Mouse (Mus musculus) MEL (cell line): ENCODE results near the gene Slc15a1. TPM values are rescaled to one million over a fixed set of nuclear protein-coding genes. Genes with fewer than 3 reads are reported as not detected.
A peak's percentile ranks its signal among the peaks of the same experiment; 100 is the strongest.

ENCODE experiments used
- DNase-seq: peaks from one replicate; pipeline ENCODE4 v3.0.0; 2011; ENCODE audit warnings: low read depth, low spot score
- H3K27ac ChIP-seq: 2 replicates; pipeline ENCODE4 v1.5.1; 2012; ENCODE audit warnings: low read depth, mild to moderate bottlenecking, control low read depth, low read length, moderate library complexity; ENCODE audit not compliant: control insufficient read depth
- H3K27me3 ChIP-seq, 2 experiments: fragments of 150-350 bp in 1 of 2; sonication (generic) in 1 of 2; 2 replicates each; pipeline ENCODE4 v1.6.1; 2012; ENCODE audit warnings: low read length in 2 of 2, mild to moderate bottlenecking in 2 of 2, improper control_type of control experiment in 1 of 2, moderate library complexity in 1 of 2; ENCODE audit not compliant: insufficient read depth in 2 of 2, control insufficient read depth in 1 of 2
- H3K36me3 ChIP-seq, 2 experiments: 2 replicates each; pipeline ENCODE4 v1.6.1; 2012 to 2014; ENCODE audit warnings: low read length in 2 of 2, improper control_type of control experiment in 1 of 2, inconsistent platforms in 1 of 2, mild to moderate bottlenecking in 1 of 2; ENCODE audit not compliant: insufficient read depth in 2 of 2, control insufficient read depth in 1 of 2
- H3K4me1 ChIP-seq, 2 experiments: fragments of 150-350 bp in 1 of 2; sonication (generic) in 1 of 2; 2 replicates each; pipeline ENCODE4 v1.6.1; 2012; ENCODE audit warnings: low read length in 2 of 2, improper control_type of control experiment in 1 of 2, mild to moderate bottlenecking in 1 of 2; ENCODE audit not compliant: insufficient read depth in 2 of 2, control insufficient read depth in 1 of 2
- H3K4me3 ChIP-seq, 2 experiments: fragments of 150-350 bp in 1 of 2; sonication (generic) in 1 of 2; 2 replicates each; pipeline ENCODE4 v1.5.1; 2012; ENCODE audit warnings: low read depth in 2 of 2, low read length in 2 of 2, mild to moderate bottlenecking in 2 of 2, moderate library complexity in 2 of 2, control low read depth in 1 of 2, improper control_type of control experiment in 1 of 2; ENCODE audit not compliant: control insufficient read depth in 1 of 2, insufficient read depth in 1 of 2
- H3K79me2 ChIP-seq: 2 replicates; pipeline ENCODE4 v1.6.1; 2012; ENCODE audit warnings: mild to moderate bottlenecking, low read length, moderate library complexity; ENCODE audit not compliant: control insufficient read depth, poor library complexity, insufficient read depth
- H3K9ac ChIP-seq: 2 replicates; pipeline ENCODE4 v1.6.1; 2012; ENCODE audit warnings: low read depth, mild to moderate bottlenecking, control low read depth, low read length, moderate library complexity; ENCODE audit not compliant: control insufficient read depth, poor library complexity, severe bottlenecking
- H3K9me3 ChIP-seq: fragments of 150-350 bp; sonication (generic); replicated peaks from 2 replicates; pipeline ENCODE4 v1.6.1; 2012; ENCODE audit warnings: mild to moderate bottlenecking, low read length, improper control_type of control experiment, moderate library complexity; ENCODE audit not compliant: insufficient read depth
- BHLHE40 ChIP-seq: IDR thresholded peaks from 2 replicates; pipeline ENCODE4 v1.6.1; 2012; ENCODE audit warnings: low read depth, mild to moderate bottlenecking, inconsistent platforms, low read length, improper control_type of control experiment, borderline replicate concordance
- CHD1 ChIP-seq: IDR thresholded peaks from 2 replicates; pipeline ENCODE4 v1.6.1; 2012; ENCODE audit warnings: low read depth, mild to moderate bottlenecking, inconsistent platforms, low read length, improper control_type of control experiment
- CHD2 ChIP-seq: IDR thresholded peaks from 2 replicates; pipeline ENCODE4 v1.6.1; 2011; ENCODE audit warnings: low read length, improper control_type of control experiment
- CTCF ChIP-seq, 3 experiments: IDR thresholded peaks in 2 of 3; conservative IDR thresholded peaks in 1 of 3; 2 replicates each; pipeline ENCODE4 v1.5.1; 2011 to 2012; ENCODE audit warnings: low read length in 3 of 3, low read depth in 2 of 3, mild to moderate bottlenecking in 2 of 3, improper control_type of control experiment in 1 of 3, inconsistent platforms in 1 of 3, mixed read lengths in 1 of 3, moderate library complexity in 1 of 3; ENCODE audit not compliant: control insufficient read depth in 1 of 3, insufficient read depth in 1 of 3, poor library complexity in 1 of 3, severe bottlenecking in 1 of 3
- E2F4 ChIP-seq: IDR thresholded peaks from 2 replicates; pipeline ENCODE4 v1.6.1; 2011; ENCODE audit warnings: low read depth, low read length, improper control_type of control experiment, borderline replicate concordance
- ELF1 ChIP-seq: IDR thresholded peaks from 2 replicates; pipeline ENCODE4 v1.6.1; 2014; ENCODE audit warnings: low read depth, mild to moderate bottlenecking, inconsistent platforms, low read length, improper control_type of control experiment, moderate library complexity
- EP300 ChIP-seq, 2 experiments: IDR thresholded peaks; 2 replicates each; pipeline ENCODE4 v1.6.1; 2011; ENCODE audit warnings: improper control_type of control experiment in 2 of 2, low read length in 2 of 2, low read depth in 1 of 2, mild to moderate bottlenecking in 1 of 2
- ETS1 ChIP-seq: IDR thresholded peaks from 2 replicates; pipeline ENCODE4 v1.6.1; 2012; ENCODE audit warnings: low read depth, mild to moderate bottlenecking, inconsistent platforms, low read length, improper control_type of control experiment, moderate library complexity
- GATA1 ChIP-seq: IDR thresholded peaks from 2 replicates; pipeline ENCODE4 v1.6.1; 2011; ENCODE audit warnings: low read depth, low read length, improper control_type of control experiment
- HCFC1 ChIP-seq: IDR thresholded peaks from 2 replicates; pipeline ENCODE4 v1.6.1; 2012; ENCODE audit warnings: low read depth, mild to moderate bottlenecking, inconsistent platforms, low read length, improper control_type of control experiment, moderate library complexity
- JUND ChIP-seq: IDR thresholded peaks from 2 replicates; pipeline ENCODE4 v1.6.1; 2011; ENCODE audit warnings: low read depth, mild to moderate bottlenecking, improper control_type of control experiment, low read length
- MAFK ChIP-seq: IDR thresholded peaks from 2 replicates; pipeline ENCODE4 v1.6.1; 2011; ENCODE audit warnings: low read depth, mild to moderate bottlenecking, low read length, improper control_type of control experiment, borderline replicate concordance
- MAX ChIP-seq: IDR thresholded peaks from 2 replicates; pipeline ENCODE4 v1.6.1; 2011; ENCODE audit warnings: low read length, improper control_type of control experiment
- MAZ ChIP-seq: IDR thresholded peaks from 2 replicates; pipeline ENCODE4 v1.6.1; 2012; ENCODE audit warnings: low read depth, mild to moderate bottlenecking, inconsistent platforms, low read length, improper control_type of control experiment
- MEF2A ChIP-seq: IDR thresholded peaks from 2 replicates; pipeline ENCODE4 v1.6.1; 2014; ENCODE audit warnings: low read depth, mild to moderate bottlenecking, inconsistent platforms, low read length, improper control_type of control experiment; ENCODE audit not compliant: poor library complexity, insufficient replicate concordance, severe bottlenecking; ENCODE audit errors: extremely low read depth
- MXI1 ChIP-seq: IDR thresholded peaks from 2 replicates; pipeline ENCODE4 v1.6.1; 2011; ENCODE audit warnings: mild to moderate bottlenecking, low read depth, low read length, improper control_type of control experiment
- MYB ChIP-seq: IDR thresholded peaks from 2 replicates; pipeline ENCODE4 v1.6.1; 2011; ENCODE audit warnings: mild to moderate bottlenecking, low read depth, low read length, improper control_type of control experiment
- NRF1 ChIP-seq: IDR thresholded peaks from 2 replicates; pipeline ENCODE4 v1.6.1; 2014; ENCODE audit warnings: low read depth, mild to moderate bottlenecking, inconsistent platforms, low read length, improper control_type of control experiment, moderate library complexity; ENCODE audit not compliant: poor library complexity, insufficient read depth, severe bottlenecking
- POLR2A ChIP-seq, 2 experiments: IDR thresholded peaks; 2 replicates each; pipeline ENCODE4 v1.6.1; 2011 to 2012; ENCODE audit warnings: low read length in 2 of 2, mild to moderate bottlenecking in 2 of 2, control low read depth in 1 of 2, improper control_type of control experiment in 1 of 2, low read depth in 1 of 2, moderate library complexity in 1 of 2; ENCODE audit not compliant: control insufficient read depth in 1 of 2, insufficient read depth in 1 of 2, poor library complexity in 1 of 2
- POLR2AphosphoS2 ChIP-seq: IDR thresholded peaks from 2 replicates; pipeline ENCODE4 v1.6.1; 2011; ENCODE audit warnings: low read length, improper control_type of control experiment
- RAD21 ChIP-seq: IDR thresholded peaks from 2 replicates; pipeline ENCODE4 v1.6.1; 2011; ENCODE audit warnings: mild to moderate bottlenecking, low read depth, low read length, improper control_type of control experiment
- TAL1 ChIP-seq: IDR thresholded peaks from 2 replicates; pipeline ENCODE4 v1.6.1; 2012; ENCODE audit warnings: mild to moderate bottlenecking, inconsistent platforms, low read length, moderate library complexity, mixed read lengths
- TBP ChIP-seq: IDR thresholded peaks from 2 replicates; pipeline ENCODE4 v1.8.0; 2011; ENCODE audit warnings: low read depth, low read length, improper control_type of control experiment
- TCF12 ChIP-seq: IDR thresholded peaks from 2 replicates; pipeline ENCODE4 v1.6.1; 2014; ENCODE audit warnings: low read depth, mild to moderate bottlenecking, inconsistent platforms, low read length, improper control_type of control experiment, moderate library complexity
- USF1 ChIP-seq: IDR thresholded peaks from 2 replicates; pipeline ENCODE4 v1.6.1; 2014; ENCODE audit warnings: low read depth, mild to moderate bottlenecking, inconsistent platforms, low read length, improper control_type of control experiment, moderate library complexity
- USF2 ChIP-seq, 2 experiments: IDR thresholded peaks; 2 replicates each; pipeline ENCODE4 v1.6.1; 2011 to 2012; ENCODE audit warnings: improper control_type of control experiment in 2 of 2, low read length in 2 of 2, borderline replicate concordance in 1 of 2, inconsistent platforms in 1 of 2, low read depth in 1 of 2, mild to moderate bottlenecking in 1 of 2; ENCODE audit not compliant: insufficient read depth in 1 of 2
- ZC3H11A ChIP-seq: IDR thresholded peaks from 2 replicates; pipeline ENCODE4 v1.6.1; 2012; ENCODE audit warnings: low read depth, mild to moderate bottlenecking, inconsistent platforms, low read length, improper control_type of control experiment
- ZKSCAN1 ChIP-seq: IDR thresholded peaks from 2 replicates; pipeline ENCODE4 v1.6.1; 2012; ENCODE audit warnings: low read depth, mild to moderate bottlenecking, inconsistent platforms, low read length, improper control_type of control experiment, moderate library complexity
- ZMIZ1 ChIP-seq: IDR thresholded peaks from 2 replicates; pipeline ENCODE4 v1.6.1; 2012; ENCODE audit warnings: low read depth, mild to moderate bottlenecking, inconsistent platforms, low read length, improper control_type of control experiment, moderate library complexity
- ZNF384 ChIP-seq: IDR thresholded peaks from 2 replicates; pipeline ENCODE4 v1.6.1; 2012; ENCODE audit warnings: low read depth, mild to moderate bottlenecking, inconsistent platforms, low read length, improper control_type of control experiment
- polyA plus RNA-seq, 2 experiments: library from polyadenylated mRNA; stranded (reverse) in 1 of 2; unstranded in 1 of 2; fragments of >175 nt in 1 of 2; fragments of >200 nt in 1 of 2; gene quantifications; 2 replicates each; pipeline versions ENCODE4 v1.2.1 to v1.2.4; 2012; ENCODE audit warnings: low replicate concordance in 2 of 2, low read depth in 1 of 2; ENCODE audit not compliant: insufficient read length in 2 of 2, insufficient read depth in 1 of 2, missing spikeins in 1 of 2
- total RNA-seq: library from RNA; depleted of rRNA; stranded (reverse); fragments of 300-350 nt; gene quantifications from 2 replicates; pipeline ENCODE4 v1.2.3, GENCODE M21; 2012

Slc15a1 gene
- total and polyA plus RNA-seq, 3 experiments = not detected

- TF ChIP-seq ZMIZ1 (no peak), TAL1 (no peak), MXI1 (peak; percentile 39; the same call in 1 of the 2 replicates), CHD2 (no peak), JUND (no peak), ZC3H11A (peak; percentile 75), USF1 (no peak), POLR2A (IDR thresholded peaks at IDR 0.05; ENCODE audit: control insufficient read depth in 1 of 2, insufficient read depth in 1 of 2, low read depth in 1 of 2, low read length in 2 of 2, poor library complexity in 1 of 2) (no peak), EP300 (IDR thresholded peaks at IDR 0.05; ENCODE audit: low read depth in 1 of 2, low read length in 2 of 2) (peak; percentile 13 to 56), ETS1 (no peak), TBP (no peak), TCF12 (peak; percentile 48; the same call in 1 of the 2 replicates), RAD21 (peak; percentile 87), CTCF (IDR thresholded peaks at IDR 0.05 in 2 of 3, conservative IDR thresholded peaks at IDR 0.05 in 1 of 3; ENCODE audit: control insufficient read depth in 1 of 3, insufficient read depth in 1 of 3, low read depth in 2 of 3, low read length in 3 of 3, poor library complexity in 1 of 3, severe bottlenecking in 1 of 3) (peak; percentile 65 to 89 (median 80))
Measured at GRCm38 (mm10) chr14:121450504-121451423, 54.3 kb downstream of the Slc15a1 start (continued).

GRCm38 (mm10) chr14:121446951-121447350 is 58.1 kb downstream of the Slc15a1 start:
- Histone ChIP-seq H3K27me3 (no peaks in the 10 kb centered on the region), H3K27ac (peak overlapping the region; percentile 32; the same call in 1 of the 2 replicates), H3K79me2 (no peaks in the 10 kb centered on the region), H3K9me3 (no peaks in the 10 kb centered on the region), H3K4me3 (peak overlapping the region; percentile 42 to 57), H3K4me1 (peaks cover 5 to 10% of the 10 kb centered on the region in 2 experiments; a peak in 2 of 4 replicates), H3K36me3 (peaks cover 0 to 3% of the 10 kb centered on the region in 2 experiments; a peak in 1 of 4 replicates), H3K9ac (peak overlapping the region; percentile 52)
- DNase-seq = peak; percentile 91
- 0 out of 2 replicates have a peak, but pooled peaks have one; percentile 10 for TF ChIP-seq HCFC1
- TF ChIP-seq E2F4 = no peak
- TF ChIP-seq ZMIZ1 = no peak
- no peak for TF ChIP-seq ZNF384
- TF ChIP-seq ZC3H11A = no peak
- TF ChIP-seq CHD1 = no peak
- no peak; the same call in 1 of the 2 replicates for TF ChIP-seq MXI1
- TF ChIP-seq MAX = peak; percentile 54; the same call in 1 of the 2 replicates
- no peak for TF ChIP-seq CTCF (IDR thresholded peaks at IDR 0.05 in 2 of 3, conservative IDR thresholded peaks at IDR 0.05 in 1 of 3; ENCODE audit: control insufficient read depth in 1 of 3, insufficient read depth in 1 of 3, low read depth in 2 of 3, low read length in 3 of 3, poor library complexity in 1 of 3, severe bottlenecking in 1 of 3)
- TF ChIP-seq POLR2AphosphoS2 = no peak
- no peak for TF ChIP-seq MEF2A
- no peak for TF ChIP-seq USF2 (IDR thresholded peaks at IDR 0.05; ENCODE audit: borderline replicate concordance in 1 of 2, insufficient read depth in 1 of 2, low read depth in 1 of 2, low read length in 2 of 2)
- TF ChIP-seq BHLHE40 = no peak
- TF ChIP-seq ZKSCAN1 = no peak
- TF ChIP-seq ELF1 = no peak
- TF ChIP-seq TBP = peak; percentile 66; the same call in 1 of the 2 replicates
- TF ChIP-seq EP300 (IDR thresholded peaks at IDR 0.05; ENCODE audit: low read depth in 1 of 2, low read length in 2 of 2) = peak; percentile 80 to 88
- TF ChIP-seq CHD2 = peak; percentile 35
- TF ChIP-seq MYB = no peak
- TF ChIP-seq GATA1 = peak; percentile 85
- TF ChIP-seq POLR2A (IDR thresholded peaks at IDR 0.05; ENCODE audit: control insufficient read depth in 1 of 2, insufficient read depth in 1 of 2, low read depth in 1 of 2, low read length in 2 of 2, poor library complexity in 1 of 2) = peak in 1 of 2 experiments; percentile 73; a peak in 2 of 4 replicates
- peak; percentile 87 for TF ChIP-seq TCF12
- no peak for TF ChIP-seq MAZ
- TF ChIP-seq MAFK = no peak
- no peak for TF ChIP-seq NRF1
